Mouse (Mus musculus): ENCODE measurements at regions not wholly inside any gene's neighbourhood (a gene's known extent, or its start where the extent isn't known, plus 50 kb on each side); places are given as distances from the start of the nearest gene placed in this dataset.

GRCm38 (mm10) chr13:107721901-107722300 is 322.3 kb upstream of the Smim15 start:
- no peak overlapping the region for H3K27ac ChIP-seq (replicated peaks)
- no peaks in the 10 kb centered on the region for H3K9me3 ChIP-seq
- H3K9ac ChIP-seq = no peak overlapping the region
- H3K27me3 ChIP-seq = no peaks in the 10 kb centered on the region
- peaks cover 15% of the 10 kb centered on the region for H3K36me3 ChIP-seq
- H3K4me2 ChIP-seq = no peak overlapping the region
- peaks cover 10% of the 10 kb centered on the region for H3K4me1 ChIP-seq (replicated peaks)
- 86% methylated on average over 11 of the region's 11 CpGs for WGBS
- ATAC-seq (ENCODE audit: low read depth) = no peak
- H3K4me3 ChIP-seq = no peak overlapping the region

- H3K27ac ChIP-seq (replicated peaks) = no peak overlapping the region; the same call in 1 of the 2 replicates
- peaks cover 10% of the 10 kb centered on the region for H3K4me1 ChIP-seq (replicated peaks)
- no peaks in the 10 kb centered on the region for H3K9me3 ChIP-seq
- WGBS = 77% methylated on average over 8 of the region's 8 CpGs
- H3K27me3 ChIP-seq = no peaks in the 10 kb centered on the region
- no peak overlapping the region for H3K4me3 ChIP-seq
- no peak overlapping the region for H3K4me2 ChIP-seq
- H3K9ac ChIP-seq = no peak overlapping the region
- peaks cover 7% of the 10 kb centered on the region; the same call in 1 of the 2 replicates for H3K36me3 ChIP-seq
- ATAC-seq (ENCODE audit: low read depth) = no peak
Observed at GRCm38 (mm10) chr13:107720874-107721574, 323.2 kb upstream of the Smim15 start.

GRCm38 (mm10) chr13:107718973-107719620 is 325.1 kb upstream of the Smim15 start:
- Histone ChIP-seq H3K36me3 (no peaks in the 10 kb centered on the region), H3K9ac (no peak overlapping the region), H3K4me2 (no peak overlapping the region), H3K4me3 (no peak overlapping the region), H3K4me1 (replicated peaks) (peaks cover 10% of the 10 kb centered on the region), H3K9me3 (no peaks in the 10 kb centered on the region), H3K27ac (replicated peaks) (0 out of 2 replicates have a peak overlapping the region, but pooled peaks have one; percentile 11), H3K27me3 (no peaks in the 10 kb centered on the region)
- WGBS = 41% methylated on average over 14 of the region's 14 CpGs
- 0 out of 2 replicates have a peak, but pooled peaks have one; percentile 37 for ATAC-seq (ENCODE audit: low read depth)

- ATAC-seq (ENCODE audit: low read depth) = no peak
- H3K27me3 ChIP-seq = no peaks in the 10 kb centered on the region
- WGBS = 94% methylated on average over 4 of the region's 4 CpGs
- H3K4me3 ChIP-seq = no peak overlapping the region
- H3K9me3 ChIP-seq = no peaks in the 10 kb centered on the region
- H3K27ac ChIP-seq (replicated peaks) = no peak overlapping the region
- H3K4me1 ChIP-seq (replicated peaks) = peaks cover 10% of the 10 kb centered on the region
- no peaks in the 10 kb centered on the region for H3K36me3 ChIP-seq
- no peak overlapping the region for H3K9ac ChIP-seq
- H3K4me2 ChIP-seq = no peak overlapping the region
Observed at GRCm38 (mm10) chr13:107715616-107716015, 328.6 kb upstream of the Smim15 start.

- ATAC-seq (ENCODE audit: low read depth) = no peak
- Histone ChIP-seq H3K9ac (no peak overlapping the region), H3K4me2 (no peak overlapping the region), H3K27ac (replicated peaks) (no peak overlapping the region), H3K9me3 (no peaks in the 10 kb centered on the region), H3K27me3 (no peaks in the 10 kb centered on the region), H3K4me1 (replicated peaks) (peaks cover 4% of the 10 kb centered on the region), H3K4me3 (no peak overlapping the region), H3K36me3 (no peaks in the 10 kb centered on the region)
- 90% methylated on average over 1 of the region's 1 CpGs for WGBS
Observed at GRCm38 (mm10) chr13:107714001-107714400, 330.2 kb upstream of the Smim15 start.

- Histone ChIP-seq H3K4me2 (no peak overlapping the region), H3K9me3 (no peaks in the 10 kb centered on the region), H3K4me1 (replicated peaks) (no peaks in the 10 kb centered on the region), H3K9ac (no peak overlapping the region), H3K4me3 (no peak overlapping the region), H3K27ac (replicated peaks) (no peak overlapping the region), H3K36me3 (no peaks in the 10 kb centered on the region), H3K27me3 (no peaks in the 10 kb centered on the region)
- WGBS = 70% methylated on average over 4 of the region's 4 CpGs
- ATAC-seq (ENCODE audit: low read depth) = no peak
Observed at GRCm38 (mm10) chr13:107711341-107711994, 332.8 kb upstream of the Smim15 start.

GRCm38 (mm10) chr13:107710368-107710767 is 333.9 kb upstream of the Smim15 start:
- Histone ChIP-seq H3K4me2 (no peak overlapping the region), H3K36me3 (no peaks in the 10 kb centered on the region), H3K4me1 (replicated peaks) (no peaks in the 10 kb centered on the region), H3K27ac (replicated peaks) (no peak overlapping the region), H3K4me3 (no peak overlapping the region), H3K9ac (no peak overlapping the region), H3K27me3 (no peaks in the 10 kb centered on the region), H3K9me3 (no peaks in the 10 kb centered on the region)
- no peak for ATAC-seq (ENCODE audit: low read depth)
- WGBS = 81% methylated on average over 4 of the region's 4 CpGs

- Histone ChIP-seq H3K27me3 (no peaks in the 10 kb centered on the region), H3K4me3 (no peak overlapping the region), H3K9ac (no peak overlapping the region), H3K9me3 (no peaks in the 10 kb centered on the region), H3K27ac (replicated peaks) (no peak overlapping the region), H3K4me1 (replicated peaks) (no peaks in the 10 kb centered on the region), H3K4me2 (no peak overlapping the region), H3K36me3 (no peaks in the 10 kb centered on the region)
- ATAC-seq (ENCODE audit: low read depth) = no peak
- WGBS = 54% methylated on average over 2 of the region's 2 CpGs
Observed at GRCm38 (mm10) chr13:107709828-107710227, 334.4 kb upstream of the Smim15 start.

GRCm38 (mm10) chr13:107703736-107704135 is 340.5 kb upstream of the Smim15 start:
- no peak for ATAC-seq (ENCODE audit: low read depth)
- WGBS = 59% methylated on average over 7 of the region's 7 CpGs
- no peak overlapping the region for H3K4me2 ChIP-seq
- peaks cover 16% of the 10 kb centered on the region for H3K4me1 ChIP-seq (replicated peaks)
- H3K27me3 ChIP-seq = no peaks in the 10 kb centered on the region
- no peak overlapping the region for H3K9ac ChIP-seq
- H3K9me3 ChIP-seq = no peaks in the 10 kb centered on the region
- no peak overlapping the region for H3K27ac ChIP-seq (replicated peaks)
- H3K4me3 ChIP-seq = no peak overlapping the region
- no peaks in the 10 kb centered on the region for H3K36me3 ChIP-seq

- WGBS = 32% methylated on average over 10 of the region's 10 CpGs
- peak overlapping the region; percentile 49 for H3K27ac ChIP-seq (replicated peaks)
- peak; percentile 86 for ATAC-seq (ENCODE audit: low read depth)
- H3K4me1 ChIP-seq (replicated peaks) = peaks cover 16% of the 10 kb centered on the region
- H3K9ac ChIP-seq = no peak overlapping the region
- no peaks in the 10 kb centered on the region for H3K36me3 ChIP-seq
- no peaks in the 10 kb centered on the region for H3K9me3 ChIP-seq
- no peak overlapping the region for H3K4me2 ChIP-seq
- no peaks in the 10 kb centered on the region for H3K27me3 ChIP-seq
- no peak overlapping the region for H3K4me3 ChIP-seq
Observed at GRCm38 (mm10) chr13:107700268-107701139, 343.7 kb upstream of the Smim15 start.

GRCm38 (mm10) chr13:107699251-107699650 is 345.0 kb upstream of the Smim15 start:
- no peak overlapping the region for H3K4me2 ChIP-seq
- no peak for ATAC-seq (ENCODE audit: low read depth)
- H3K36me3 ChIP-seq = no peaks in the 10 kb centered on the region
- no peak overlapping the region for H3K4me3 ChIP-seq
- no peaks in the 10 kb centered on the region for H3K9me3 ChIP-seq
- no peak overlapping the region for H3K9ac ChIP-seq
- H3K27ac ChIP-seq (replicated peaks) = no peak overlapping the region
- peaks cover 16% of the 10 kb centered on the region for H3K4me1 ChIP-seq (replicated peaks)
- WGBS = 91% methylated on average over 5 of the region's 5 CpGs
- no peaks in the 10 kb centered on the region for H3K27me3 ChIP-seq

- H3K27me3 ChIP-seq = no peaks in the 10 kb centered on the region
- H3K9ac ChIP-seq = no peak overlapping the region
- H3K4me2 ChIP-seq = no peak overlapping the region
- peaks cover 16% of the 10 kb centered on the region for H3K4me1 ChIP-seq (replicated peaks)
- no peak overlapping the region for H3K27ac ChIP-seq (replicated peaks)
- H3K9me3 ChIP-seq = no peaks in the 10 kb centered on the region
- whole genome bisulfite sequencing = 94% methylated on average over 7 of the region's 7 CpGs
- H3K36me3 ChIP-seq = no peaks in the 10 kb centered on the region
- H3K4me3 ChIP-seq = no peak overlapping the region
- no peak for ATAC-seq (ENCODE audit: low read depth)
Observed at GRCm38 (mm10) chr13:107698345-107698744, 345.9 kb upstream of the Smim15 start.
